Mouse (Mus musculus): Measurements from ENCODE around the gene Crat.
A peak's percentile ranks its signal among the peaks of the same experiment; 100 is the strongest.

Gene Crat

DNA sequence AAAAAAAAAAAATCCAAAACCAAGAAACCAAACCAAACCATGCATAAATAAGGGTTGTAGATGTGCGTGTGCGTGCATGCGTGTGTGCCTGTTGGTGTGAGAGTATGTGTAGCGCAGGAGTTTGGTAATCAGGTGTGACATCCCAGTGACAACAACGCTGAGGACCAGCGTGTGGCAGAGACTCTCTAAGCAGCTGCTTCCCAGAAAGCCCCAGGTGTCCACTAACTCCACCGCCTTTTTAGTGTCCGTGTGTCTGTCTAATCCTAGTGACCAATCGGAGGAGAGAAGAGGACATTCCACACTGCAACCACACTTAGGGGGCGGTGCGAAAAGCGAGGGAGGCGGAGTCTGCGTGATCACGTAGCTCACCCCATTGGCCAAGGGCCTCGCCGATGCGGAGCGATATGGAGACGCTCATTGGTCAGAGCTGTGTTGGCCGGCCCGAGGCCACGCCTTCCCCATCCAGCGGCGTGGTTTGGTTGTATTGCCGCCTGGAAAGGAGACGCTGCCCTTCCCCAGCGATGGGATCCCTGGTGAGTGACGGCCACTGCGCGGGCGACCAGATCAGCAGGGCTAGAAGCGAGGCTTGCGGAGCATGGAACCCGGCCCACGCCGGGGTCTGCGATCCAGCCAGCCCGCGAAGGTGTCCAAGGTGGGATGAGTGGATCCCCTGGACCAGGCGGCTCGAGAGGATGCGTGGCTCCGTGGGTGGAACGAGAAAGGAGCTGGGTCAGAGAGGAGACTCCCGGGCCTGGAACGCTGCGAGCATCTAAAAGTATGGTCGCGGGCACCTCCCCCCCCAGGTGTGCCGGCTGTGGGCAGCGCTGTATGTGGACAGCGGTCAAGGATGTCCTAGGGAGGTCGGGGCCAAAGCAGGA, 51.6 kb downstream of the Crat start, which contains the start of gene Miga2:
Miga2 (plus strand) TSS at position 461 of the 878 bp plus-strand sequence.
- DNase-seq = peak; percentile 96

DNA sequence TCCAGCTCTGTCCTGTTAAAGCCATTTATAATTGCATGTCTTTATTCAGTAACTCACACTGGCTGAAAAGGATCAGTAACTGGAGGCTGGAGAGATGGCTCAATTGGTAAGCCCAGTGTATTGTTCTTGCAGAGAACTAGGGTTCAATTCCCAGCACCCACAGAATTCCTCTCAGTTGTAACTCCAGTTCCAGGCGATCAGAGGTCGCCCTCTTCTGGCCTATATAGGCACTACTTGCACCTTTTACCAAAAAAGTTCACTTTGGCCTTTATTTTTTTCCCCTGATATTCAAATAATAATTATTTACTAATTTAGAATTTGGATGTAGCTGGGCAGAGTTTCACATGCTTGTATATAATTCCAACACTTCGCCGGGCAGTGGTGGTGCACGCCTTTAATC, 52.7 kb downstream of the Crat start:
- no peak for DNase-seq

DNA sequence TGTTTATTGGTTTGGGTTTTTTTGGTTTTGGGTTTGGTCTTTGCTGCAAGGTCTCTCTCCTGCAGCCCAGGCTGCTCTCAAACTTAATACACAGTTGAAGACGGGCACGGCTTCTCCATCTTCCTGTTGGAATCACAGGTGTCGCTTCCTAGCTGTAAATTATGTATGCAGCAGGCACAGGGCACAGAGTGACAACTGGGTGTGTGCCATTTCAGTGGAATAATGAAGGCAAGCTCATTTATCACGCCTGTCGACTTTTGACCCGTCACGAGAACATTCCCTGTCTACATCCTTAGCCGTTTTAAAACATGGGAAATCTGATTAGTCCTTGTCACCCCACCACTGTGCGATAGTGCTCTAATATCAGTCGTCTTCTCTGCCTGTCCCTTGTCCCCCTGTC, 55.0 kb downstream of the Crat start:
- no peak for DNase-seq

DNA sequence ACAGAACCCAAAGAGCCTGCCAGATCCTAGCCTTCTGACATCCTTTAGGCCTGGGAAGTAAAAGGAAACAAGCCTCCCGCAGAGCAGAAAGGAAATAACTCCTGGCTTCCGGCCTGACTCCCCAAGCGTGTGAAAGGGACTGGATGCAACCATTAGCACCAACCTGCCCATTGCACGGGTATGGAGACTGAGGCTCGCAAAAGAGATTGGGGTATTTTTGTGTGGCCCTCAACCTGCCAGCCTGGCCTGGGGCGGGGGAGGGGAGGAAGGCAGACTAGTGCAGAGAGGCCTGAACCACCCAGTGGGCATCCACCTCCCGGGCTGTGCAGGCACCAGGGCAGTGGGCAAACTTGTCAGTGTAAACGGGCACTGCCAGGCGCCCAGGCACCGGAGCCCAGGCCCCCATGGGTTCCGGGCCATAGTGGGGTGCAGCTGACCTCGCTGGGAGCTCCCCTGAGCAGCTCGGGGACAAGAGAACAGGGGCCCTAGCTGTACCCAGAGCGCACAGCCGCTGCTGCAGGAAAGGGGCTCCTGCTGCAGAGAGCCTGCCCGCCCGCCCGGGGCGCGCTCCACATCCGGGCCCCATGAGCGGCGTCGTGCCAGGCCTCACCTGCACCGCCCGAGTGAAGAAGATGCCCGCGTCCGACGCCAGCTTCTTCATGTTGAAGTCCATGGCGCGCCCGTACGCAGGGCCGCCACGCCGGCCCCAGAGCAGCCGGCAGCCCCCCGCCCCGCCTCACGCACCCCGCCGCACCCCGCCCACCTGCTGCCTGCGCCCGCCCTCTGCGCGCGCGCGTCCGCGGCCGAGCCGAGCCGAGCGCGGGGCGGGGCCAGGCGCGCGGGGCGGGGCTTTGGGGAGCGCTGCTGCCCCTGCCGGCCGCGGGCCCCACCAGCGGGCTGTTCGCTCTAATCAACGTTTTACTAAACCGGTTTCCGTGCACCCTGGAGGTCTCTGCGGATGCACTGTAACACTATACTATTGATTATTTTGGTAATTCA, 56.8 kb downstream of the Crat start, which contains the start of gene Sh3glb2:
Sh3glb2 (minus strand) TSS at position 805 of the 999 bp plus-strand sequence.
- peak; percentile 76 to 91 for DNase-seq

DNA sequence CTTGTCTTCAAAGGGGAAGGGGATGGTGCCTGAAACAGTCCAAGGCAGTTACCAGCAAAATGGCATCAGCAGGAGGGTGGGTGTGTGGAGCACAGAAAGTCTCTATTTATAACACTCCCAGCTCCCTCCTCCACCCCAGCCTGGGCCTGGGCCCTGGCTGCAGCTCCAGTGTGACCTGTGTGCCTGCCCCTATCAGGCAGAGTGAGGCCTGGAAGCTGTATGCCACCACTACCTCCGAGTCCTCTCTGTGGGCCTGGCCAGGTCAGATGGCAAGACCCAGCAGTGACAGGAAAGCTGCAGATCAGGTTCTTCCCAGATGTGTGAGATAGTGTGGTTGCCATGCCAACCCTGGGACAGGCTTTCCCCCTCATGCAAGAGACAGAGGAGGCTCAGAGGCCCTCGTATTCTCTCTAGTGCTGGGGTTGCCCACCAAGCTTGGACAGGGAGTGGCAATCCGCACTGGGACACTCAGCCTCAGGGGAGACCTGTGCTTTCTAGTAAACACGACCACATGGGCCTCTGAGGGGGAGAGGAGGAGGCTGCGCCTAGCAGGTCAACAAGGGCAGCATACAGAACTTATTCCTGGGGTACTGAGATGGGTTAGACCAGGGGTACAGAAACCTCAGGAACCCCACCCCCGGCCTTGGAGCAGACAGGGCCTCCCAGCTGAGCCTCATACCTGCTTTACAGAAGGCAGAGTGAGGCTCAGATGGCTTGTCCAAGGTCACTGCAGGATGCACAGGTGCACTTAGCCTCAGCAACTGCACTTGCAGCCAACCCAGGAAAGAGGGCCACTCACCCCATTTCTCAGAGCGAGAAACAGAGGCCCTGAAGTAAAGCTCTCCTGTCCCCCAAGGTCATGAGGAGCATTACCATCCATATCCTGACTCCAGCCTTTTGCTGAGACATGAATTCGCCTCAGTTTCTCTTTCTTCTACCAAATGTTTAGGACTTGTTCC, 57.8 kb downstream of the Crat start:
- DNase-seq = no peak

DNA sequence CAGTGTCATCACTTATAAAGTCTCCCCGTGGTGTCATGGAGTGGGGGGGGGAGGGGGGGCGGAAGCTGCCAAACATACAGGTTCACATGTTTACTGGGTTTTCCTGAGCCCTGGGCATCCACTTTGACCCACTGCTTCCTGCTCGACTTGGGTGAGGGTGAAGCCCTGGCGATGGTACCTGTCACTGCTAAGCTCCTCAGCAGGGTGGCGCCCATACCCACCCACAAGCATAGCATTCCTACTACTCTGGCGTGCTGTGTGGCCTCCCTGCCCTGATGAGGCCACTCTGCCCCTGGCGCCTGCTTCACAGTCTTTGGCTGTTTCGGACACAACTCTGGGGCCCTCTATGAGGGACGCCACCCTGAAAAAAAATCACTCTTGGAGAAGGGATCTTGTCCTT, 58.7 kb downstream of the Crat start:
- DNase-seq = no peak

DNA sequence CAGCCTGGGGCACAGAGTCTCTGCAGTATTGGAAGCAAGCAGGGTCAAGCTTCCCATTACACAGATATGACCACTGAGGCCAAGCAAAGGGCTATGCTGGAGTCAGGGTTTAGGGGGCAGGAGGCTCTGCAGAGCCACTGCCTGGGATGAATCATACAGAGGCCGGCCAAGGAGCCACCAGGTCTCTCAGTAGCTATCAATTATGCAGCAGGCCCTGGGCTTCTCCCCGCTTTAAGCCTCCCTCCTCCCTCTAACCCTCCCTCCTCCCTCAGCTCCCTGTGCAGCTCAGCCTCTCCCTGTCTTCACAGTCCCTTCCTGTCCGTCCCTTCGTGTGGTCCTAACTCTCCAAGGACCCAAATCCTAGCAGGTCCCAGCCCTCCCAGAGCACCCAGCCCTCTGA, 59.3 kb downstream of the Crat start:
- no peak for DNase-seq

DNA sequence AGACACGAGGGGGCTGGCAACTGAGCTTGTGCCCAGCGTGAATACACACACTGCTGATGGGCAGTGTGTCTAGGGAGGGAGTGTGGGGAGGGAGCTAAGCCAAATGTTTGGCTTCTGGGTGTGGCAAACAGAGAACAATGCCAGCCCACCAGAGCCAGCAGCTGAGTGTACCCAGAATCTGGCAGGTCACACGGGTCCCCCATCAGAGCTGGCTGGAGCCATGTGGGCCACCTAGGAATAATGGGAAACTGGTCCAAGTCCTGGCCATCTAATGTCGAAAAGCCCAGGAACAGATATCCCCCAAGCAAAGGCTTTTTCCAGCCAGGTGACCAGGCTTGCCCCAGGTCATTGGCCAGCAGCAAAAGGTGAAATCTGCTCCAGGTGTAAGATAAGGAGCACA, 59.8 kb downstream of the Crat start:
- DNase-seq = no peak

DNA sequence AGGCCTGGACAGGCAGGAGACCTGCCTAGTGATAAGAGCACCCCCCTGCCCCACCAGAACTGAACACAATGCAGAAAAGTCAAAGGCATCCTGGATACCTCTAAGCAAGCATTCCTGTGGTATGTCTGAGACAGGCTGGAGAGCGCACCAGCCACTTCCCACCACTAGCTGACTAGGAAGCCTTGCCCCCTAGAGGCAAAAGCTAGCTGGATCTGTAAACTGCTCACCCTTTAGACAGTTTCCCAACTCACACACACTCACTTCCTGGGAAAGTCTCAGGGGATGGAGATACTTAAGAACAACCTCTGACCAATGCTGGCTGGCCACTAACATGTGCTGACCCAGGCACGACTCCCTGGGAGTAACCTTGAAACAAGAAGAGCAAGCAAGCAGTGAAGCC, 64.5 kb downstream of the Crat start:
- no peak for DNase-seq

Data from spleen, adult 18-20 months (tissue).